Mouse (Mus musculus) urinary bladder, postnatal 25 days (tissue): Measurements from ENCODE around the gene Milr1.

ENCODE experiments used
- DNase-seq: peaks from one replicate; pipeline ENCODE4 v3.0.0; 2022; ENCODE audit warnings: low spot score

The Milr1 gene

GRCm38 (mm10) chr11:106812410-106813136, 61.5 kb downstream of the Milr1 start:
- DNase-seq = no peak

GRCm38 (mm10) chr11:106814601-106815320, 63.7 kb downstream of the Milr1 start:
- no peak for DNase-seq

- DNase-seq = no peak
Measured at GRCm38 (mm10) chr11:106815331-106815730, 64.3 kb downstream of the Milr1 start.

DNA sequence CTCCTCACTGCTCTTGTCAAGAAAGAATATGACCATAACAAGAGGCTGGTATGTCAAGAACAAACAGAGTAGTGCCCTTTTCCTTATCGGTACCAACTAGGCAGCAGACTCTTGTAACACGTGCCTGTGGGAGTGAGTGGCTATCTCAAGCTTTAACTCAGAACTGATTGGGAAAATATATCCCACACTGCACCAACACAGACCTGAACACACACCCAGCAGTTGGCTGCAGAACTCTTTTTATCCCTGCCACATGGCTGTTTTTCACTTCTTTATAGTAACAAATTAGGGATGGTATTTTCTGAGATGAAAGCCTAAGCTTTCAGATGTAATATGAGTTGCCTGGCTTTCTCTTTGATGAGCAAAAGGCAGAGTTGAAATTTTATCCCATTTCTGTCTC, 64.7 kb downstream of the Milr1 start:
- DNase-seq = no peak

DNA sequence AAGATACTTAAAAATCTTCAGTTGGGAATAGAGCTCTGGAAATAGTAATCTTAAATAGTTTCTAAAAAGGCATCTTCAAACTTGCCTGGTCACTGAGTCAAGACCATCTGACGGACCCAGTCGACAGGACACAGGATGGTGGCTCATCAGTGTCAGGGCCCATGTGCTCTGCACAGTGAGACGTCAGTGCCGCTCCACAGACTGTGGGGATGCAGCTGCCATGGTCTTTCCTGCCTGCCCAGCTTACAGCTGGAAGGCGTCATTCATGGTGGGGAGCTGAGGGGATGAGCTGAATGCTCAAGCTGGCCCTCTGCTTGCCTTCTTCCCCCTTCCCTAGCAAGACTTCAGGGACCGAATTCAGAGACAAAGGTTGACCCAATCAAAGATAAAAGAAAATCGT, 65.3 kb downstream of the Milr1 start:
- no peak for DNase-seq

- no peak for DNase-seq
Measured at GRCm38 (mm10) chr11:106817156-106817555, 66.1 kb downstream of the Milr1 start.

DNA sequence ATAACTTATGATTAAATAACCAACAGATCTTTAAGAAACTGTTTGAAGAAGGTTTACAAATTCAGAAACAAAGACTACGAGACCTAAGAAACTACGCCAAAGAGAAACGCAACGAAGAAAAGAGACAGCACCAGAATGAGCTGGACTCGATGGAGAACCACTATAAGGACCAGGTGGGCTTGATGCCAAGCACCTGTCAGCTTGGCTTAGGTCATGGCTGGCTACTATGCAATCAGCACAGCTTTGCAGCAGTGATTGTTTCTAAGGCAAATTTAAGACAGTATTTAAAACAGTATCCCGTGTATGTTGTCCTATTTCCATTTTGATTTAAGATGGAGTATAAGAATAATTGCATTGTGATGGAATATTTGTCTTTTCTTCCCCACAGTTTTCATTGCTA, 66.8 kb downstream of the Milr1 start:
- no peak for DNase-seq

- DNase-seq = no peak
Measured at GRCm38 (mm10) chr11:106818341-106818740, 67.3 kb downstream of the Milr1 start.
